Mouse (Mus musculus): ENCODE measurements around the gene Zfp282. TPM values are rescaled to one million over a fixed set of nuclear protein-coding genes. Genes with fewer than 3 reads are reported as not detected.
"Not testable (repeated sequence)": the region's sequence is repeated elsewhere in the genome, so short reads cannot be mapped to it uniquely, and the experiment has no call there.

Gene Zfp282
- 10 to 100 TPM; 13.1 to 15.8 TPM for total RNA-seq (2021)

- no peak for DNase-seq
These were observed at the start of gene Zfp282 for GRCm38 (mm10) chr6:47877058-47877457. Gene Zfp282 (plus strand): TSS chr6:47877204.

- DNase-seq, result no peak
These were observed 49.5 kb upstream of the Zfp282 start for GRCm38 (mm10) chr6:47827462-47827861.

GRCm38 (mm10) chr6:47828950-47829349, 48.1 kb upstream of the Zfp282 start:
- DNase-seq, result no peak

GRCm38 (mm10) chr6:47830104-47831078, 46.6 kb upstream of the Zfp282 start, which contains the start of gene Zfp786:
Gene Zfp786 (minus strand): TSS chr6:47830867.
- DNase-seq, result peak; percentile 88 to 90

- no peak for DNase-seq
These were observed 44.8 kb upstream of the Zfp282 start for GRCm38 (mm10) chr6:47832220-47832619.

- peak; percentile 96 for DNase-seq
These were observed 41.5 kb upstream of the Zfp282 start, which contains the start of gene Zfp398 for GRCm38 (mm10) chr6:47835482-47835983. Gene Zfp398 (plus strand): TSS chr6:47835661.

- DNase-seq, result peak; percentile 49 to 58
These were observed 41.0 kb upstream of the Zfp282 start for GRCm38 (mm10) chr6:47835984-47836521.

- no peak for DNase-seq
These were observed 39.4 kb upstream of the Zfp282 start for GRCm38 (mm10) chr6:47837630-47838029.

- DNase-seq, result no peak
These were observed 35.9 kb upstream of the Zfp282 start for GRCm38 (mm10) chr6:47841077-47841476.

- DNase-seq, result no peak
These were observed 35.2 kb upstream of the Zfp282 start for GRCm38 (mm10) chr6:47841831-47842230.

GRCm38 (mm10) chr6:47842337-47842736, 34.7 kb upstream of the Zfp282 start:
- no peak for DNase-seq

GRCm38 (mm10) chr6:47845779-47846178, 31.2 kb upstream of the Zfp282 start:
- no peak for DNase-seq

- DNase-seq, result no peak
These were observed 19.8 kb upstream of the Zfp282 start for GRCm38 (mm10) chr6:47857241-47857640.

GRCm38 (mm10) chr6:47857729-47858128, 19.3 kb upstream of the Zfp282 start:
- DNase-seq, result not testable (repeated sequence)

GRCm38 (mm10) chr6:47872266-47872665, 4.7 kb upstream of the Zfp282 start:
- DNase-seq, result no peak

- peak; percentile 91 to 92 for DNase-seq
These were observed 593 bp downstream of the Zfp282 start for GRCm38 (mm10) chr6:47877461-47878132.

GRCm38 (mm10) chr6:47878133-47878514, 1.1 kb downstream of the Zfp282 start:
- no peak for DNase-seq

GRCm38 (mm10) chr6:47878593-47878992, 1.6 kb downstream of the Zfp282 start:
- DNase-seq, result no peak

GRCm38 (mm10) chr6:47879049-47879716, 2.2 kb downstream of the Zfp282 start:
- no peak for DNase-seq

GRCm38 (mm10) chr6:47880166-47880565, 3.2 kb downstream of the Zfp282 start:
- DNase-seq, result no peak

GRCm38 (mm10) chr6:47888812-47889383, 11.9 kb downstream of the Zfp282 start:
- DNase-seq, result no peak

- no peak for DNase-seq
These were observed 22.4 kb downstream of the Zfp282 start for GRCm38 (mm10) chr6:47899416-47899815.

All from layer of hippocampus, postnatal 36 days (tissue).